Mouse (Mus musculus) midbrain, embryonic 11.5 days (tissue): Measurements from ENCODE around the gene Tma7. TPM values are rescaled to one million over a fixed set of nuclear protein-coding genes. Genes with fewer than 3 reads are reported as not detected.

Experiments used
- ATAC-seq: fragments of 200-750 bp; cut with Nextera tagmentation; 2 replicates; pipeline ENCODE4 v1.8.0; 2017; ENCODE audit warnings: moderate TSS enrichment, moderate library complexity; ENCODE audit not compliant: low FRiP score
- DNase-seq: peaks from one replicate; pipeline ENCODE4 v3.0.0; 2015; ENCODE audit warnings: low spot score; ENCODE audit errors: missing footprints
- H3K27ac ChIP-seq: fragments of 300-500 bp; sonication (generic); 2 replicates; pipeline ENCODE4 v1.5.1; 2014; ENCODE audit warnings: low read depth, low read length
- H3K27me3 ChIP-seq: fragments of 300-500 bp; sonication (generic); 2 replicates; pipeline ENCODE4 v1.6.1; 2014; ENCODE audit warnings: mild to moderate bottlenecking, low read length, moderate library complexity, mixed read lengths; ENCODE audit not compliant: control insufficient read depth, insufficient read depth
- H3K36me3 ChIP-seq: fragments of 300-500 bp; sonication (generic); 2 replicates; pipeline ENCODE4 v1.6.1; 2014; ENCODE audit warnings: mild to moderate bottlenecking, low read length, moderate library complexity, mixed read lengths; ENCODE audit not compliant: control insufficient read depth, insufficient read depth
- H3K4me1 ChIP-seq: fragments of 300-500 bp; sonication (generic); 2 replicates; pipeline ENCODE4 v1.6.1; 2014; ENCODE audit warnings: low read length; ENCODE audit not compliant: control insufficient read depth, insufficient read depth
- H3K4me2 ChIP-seq: fragments of 300-500 bp; sonication (generic); 2 replicates; pipeline ENCODE4 v1.6.1; 2014; ENCODE audit warnings: mild to moderate bottlenecking, moderate library complexity
- H3K4me3 ChIP-seq: fragments of 300-500 bp; sonication (generic); 2 replicates; pipeline ENCODE4 v1.5.1; 2014; ENCODE audit warnings: low read depth, low read length
- H3K9ac ChIP-seq: fragments of 300-500 bp; sonication (generic); 2 replicates; pipeline ENCODE4 v1.6.1; 2014; ENCODE audit warnings: low read length
- H3K9me3 ChIP-seq: fragments of 300-500 bp; sonication (generic); 2 replicates; pipeline ENCODE4 v1.6.1; 2016; ENCODE audit warnings: low read length; ENCODE audit not compliant: control insufficient read depth
- WGBS: fragments of 180-500 bp; shearing (Covaris S2); extraction: QIAGEN DNeasy Blood & Tissue Kit; methylation state at CpG from one replicate; pipeline ENCODE4 v1.1.7; 2014; 5-methylcytosine and 5-hydroxymethylcytosine counted together
- polyA plus RNA-seq: library from polyadenylated mRNA; unstranded; fragments of >200 nt; fragmentation: Nextera tagmentation; extraction: Ambion mirVana; gene quantifications from 2 replicates; pipeline ENCODE4 v1.2.1, GENCODE M21; 2014

Tma7 gene
- polyA plus RNA-seq, 1 experiment from 2014 or later = 852 TPM

- no peak for ATAC-seq
- Histone ChIP-seq H3K4me3 (no peak overlapping the region), H3K36me3 (peaks cover 26% of the 10 kb centered on the region), H3K9ac (no peak overlapping the region), H3K4me2 (no peak overlapping the region), H3K9me3 (no peaks in the 10 kb centered on the region), H3K27me3 (no peaks in the 10 kb centered on the region), H3K27ac (no peak overlapping the region), H3K4me1 (peaks cover 6% of the 10 kb centered on the region; the same call in 1 of the 2 replicates)
- WGBS = 84% methylated on average over 5 of the region's 5 CpGs
- no peak for DNase-seq
Measured at GRCm38 (mm10) chr9:109060898-109061295, 21.5 kb downstream of the Tma7 start.

GRCm38 (mm10) chr9:109060184-109060897, 22.0 kb downstream of the Tma7 start:
- Histone ChIP-seq H3K4me1 (peaks cover 6% of the 10 kb centered on the region; the same call in 1 of the 2 replicates), H3K36me3 (peaks cover 21% of the 10 kb centered on the region), H3K9me3 (no peaks in the 10 kb centered on the region), H3K9ac (no peak overlapping the region), H3K4me3 (no peak overlapping the region), H3K27me3 (no peaks in the 10 kb centered on the region), H3K27ac (no peak overlapping the region), H3K4me2 (no peak overlapping the region)
- 91% methylated on average over 16 of the region's 16 CpGs for WGBS
- no peak; the same call in 1 of the 2 replicates for ATAC-seq
- DNase-seq = no peak

- peaks cover 11% of the 10 kb centered on the region; the same call in 1 of the 2 replicates for H3K36me3 ChIP-seq
- peak within 1 kb of the TSS; percentile 5; the same call in 1 of the 2 replicates for H3K27ac ChIP-seq
- peak within 1 kb of the TSS; percentile 41 for H3K9ac ChIP-seq
- H3K4me2 ChIP-seq = peak within 1 kb of the TSS; percentile 20
- no peaks in the 10 kb centered on the region for H3K9me3 ChIP-seq
- peaks cover 9% of the 10 kb centered on the region; the same call in 1 of the 2 replicates for H3K4me1 ChIP-seq
- 28% methylated on average over 15 of the region's 15 CpGs for WGBS
- no peaks in the 10 kb centered on the region for H3K27me3 ChIP-seq
- peak within 1 kb of the TSS; percentile 6; the same call in 1 of the 2 replicates for H3K4me3 ChIP-seq
- ATAC-seq (peak; percentile 77), DNase-seq (peak; percentile 98)
Measured at GRCm38 (mm10) chr9:109059136-109059903, 23.1 kb downstream of the Tma7 start, which contains the start of gene Trex1. Gene Trex1 (minus strand): TSS chr9:109059734.

- ATAC-seq (no peak), DNase-seq (no peak)
- WGBS = 92% methylated on average over 19 of the region's 19 CpGs
- no peaks in the 10 kb centered on the region for H3K9me3 ChIP-seq
- no peak overlapping the region for H3K9ac ChIP-seq
- no peak overlapping the region for H3K4me2 ChIP-seq
- H3K27ac ChIP-seq = no peak overlapping the region
- peaks cover 6% of the 10 kb centered on the region; the same call in 1 of the 2 replicates for H3K36me3 ChIP-seq
- H3K4me3 ChIP-seq = no peak overlapping the region
- no peaks in the 10 kb centered on the region for H3K27me3 ChIP-seq
- H3K4me1 ChIP-seq = peaks cover 9% of the 10 kb centered on the region; the same call in 1 of the 2 replicates
Measured at GRCm38 (mm10) chr9:109058006-109058765, 24.2 kb downstream of the Tma7 start.

- DNase-seq = no peak
- no peaks in the 10 kb centered on the region for H3K9me3 ChIP-seq
- H3K4me2 ChIP-seq = no peak overlapping the region
- no peak overlapping the region for H3K27ac ChIP-seq
- H3K4me1 ChIP-seq = peaks cover 9% of the 10 kb centered on the region; the same call in 1 of the 2 replicates
- 98% methylated on average over 5 of the region's 5 CpGs for WGBS
- H3K9ac ChIP-seq = no peak overlapping the region
- H3K36me3 ChIP-seq = peaks cover 6% of the 10 kb centered on the region; the same call in 1 of the 2 replicates
- H3K27me3 ChIP-seq = no peaks in the 10 kb centered on the region
- no peak overlapping the region for H3K4me3 ChIP-seq
- ATAC-seq = no peak
Measured at GRCm38 (mm10) chr9:109057543-109057942, 24.8 kb downstream of the Tma7 start.

GRCm38 (mm10) chr9:109056916-109057315, 25.5 kb downstream of the Tma7 start:
- 81% methylated on average over 4 of the region's 4 CpGs for WGBS
- H3K27ac ChIP-seq = no peak overlapping the region
- H3K4me1 ChIP-seq = peaks cover 9% of the 10 kb centered on the region; the same call in 1 of the 2 replicates
- H3K4me2 ChIP-seq = no peak overlapping the region
- H3K36me3 ChIP-seq = peaks cover 6% of the 10 kb centered on the region; the same call in 1 of the 2 replicates
- no peak for DNase-seq
- no peaks in the 10 kb centered on the region for H3K9me3 ChIP-seq
- H3K4me3 ChIP-seq = no peak overlapping the region
- no peak overlapping the region for H3K9ac ChIP-seq
- no peaks in the 10 kb centered on the region for H3K27me3 ChIP-seq
- ATAC-seq = no peak

- DNase-seq = no peak
- H3K4me2 ChIP-seq = no peak overlapping the region
Measured at GRCm38 (mm10) chr9:109056081-109056690, 26.2 kb downstream of the Tma7 start.

GRCm38 (mm10) chr9:109055271-109056030, 26.9 kb downstream of the Tma7 start:
- DNase-seq (no peak), ATAC-seq (no peak)
- Histone ChIP-seq H3K9me3 (no peaks in the 10 kb centered on the region), H3K36me3 (peaks cover 4% of the 10 kb centered on the region; the same call in 1 of the 2 replicates), H3K27me3 (no peaks in the 10 kb centered on the region), H3K4me1 (peaks cover 9% of the 10 kb centered on the region; the same call in 1 of the 2 replicates), H3K27ac (no peak overlapping the region), H3K4me2 (peak overlapping the region; percentile 19; the same call in 1 of the 2 replicates), H3K9ac (no peak overlapping the region), H3K4me3 (no peak overlapping the region)
- 90% methylated on average over 12 of the region's 12 CpGs for WGBS

More at GRCm38 (mm10) chr9:109056081-109056690, 26.2 kb downstream of the Tma7 start:
- H3K4me1 ChIP-seq = peaks cover 9% of the 10 kb centered on the region; the same call in 1 of the 2 replicates
- no peak overlapping the region for H3K4me3 ChIP-seq
- 93% methylated on average over 17 of the region's 17 CpGs for WGBS
- ATAC-seq = no peak
- H3K27me3 ChIP-seq = no peaks in the 10 kb centered on the region
- no peaks in the 10 kb centered on the region for H3K9me3 ChIP-seq
- peaks cover 6% of the 10 kb centered on the region; the same call in 1 of the 2 replicates for H3K36me3 ChIP-seq
- no peak overlapping the region for H3K27ac ChIP-seq
- no peak overlapping the region for H3K9ac ChIP-seq
